Mouse (Mus musculus): ENCODE results near the gene Slc51b.

Slc51b gene

DNA sequence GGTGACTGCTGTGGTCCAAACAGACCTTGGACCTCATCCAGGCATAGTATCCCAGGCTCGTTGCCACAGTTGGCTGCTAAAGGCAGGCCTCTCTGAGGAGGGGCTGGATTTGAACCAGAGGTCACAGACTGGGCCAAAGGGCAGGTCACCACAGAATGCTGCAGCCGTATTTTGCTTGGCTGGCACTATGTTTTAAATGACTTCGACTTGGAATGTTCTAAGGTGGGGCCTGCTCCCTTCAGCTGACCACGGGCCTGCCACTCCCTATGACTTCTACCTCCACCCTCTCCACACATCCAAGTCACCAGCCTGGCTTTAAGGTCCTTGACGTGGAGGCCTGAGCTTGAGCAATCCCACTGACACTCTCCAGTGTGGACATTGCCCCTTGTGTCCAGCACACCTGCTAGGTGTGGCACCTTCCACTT lies 13.9 kb downstream of the Slc51b start:
- DNase-seq = peak; percentile 91 to 93

DNA sequence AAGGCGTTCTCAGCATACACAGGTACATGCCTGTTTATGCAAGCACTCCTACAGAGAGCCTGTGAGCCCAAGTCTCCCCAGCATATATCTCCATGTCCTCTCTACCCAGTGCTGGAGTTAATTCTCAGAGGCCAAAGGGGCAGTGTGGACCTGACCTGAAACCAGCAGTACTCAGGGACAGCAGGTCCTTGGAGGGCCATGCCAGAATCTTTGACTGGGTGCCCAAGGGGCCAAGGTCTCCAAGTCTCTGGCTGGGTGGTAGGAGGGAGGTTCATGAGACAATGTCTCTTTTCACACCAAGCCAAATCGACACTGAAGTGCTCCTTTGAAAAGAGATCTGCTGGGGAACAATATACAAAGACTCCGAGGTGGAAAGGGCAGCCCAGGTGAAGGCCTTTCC lies 14.9 kb downstream of the Slc51b start:
- DNase-seq = peak; percentile 76 to 79

- DNase-seq = no peak
Observed at GRCm38 (mm10) chr9:65407327-65407726, 15.4 kb downstream of the Slc51b start.

- no peak for DNase-seq
Observed at GRCm38 (mm10) chr9:65405184-65405449, 17.6 kb downstream of the Slc51b start.

DNA sequence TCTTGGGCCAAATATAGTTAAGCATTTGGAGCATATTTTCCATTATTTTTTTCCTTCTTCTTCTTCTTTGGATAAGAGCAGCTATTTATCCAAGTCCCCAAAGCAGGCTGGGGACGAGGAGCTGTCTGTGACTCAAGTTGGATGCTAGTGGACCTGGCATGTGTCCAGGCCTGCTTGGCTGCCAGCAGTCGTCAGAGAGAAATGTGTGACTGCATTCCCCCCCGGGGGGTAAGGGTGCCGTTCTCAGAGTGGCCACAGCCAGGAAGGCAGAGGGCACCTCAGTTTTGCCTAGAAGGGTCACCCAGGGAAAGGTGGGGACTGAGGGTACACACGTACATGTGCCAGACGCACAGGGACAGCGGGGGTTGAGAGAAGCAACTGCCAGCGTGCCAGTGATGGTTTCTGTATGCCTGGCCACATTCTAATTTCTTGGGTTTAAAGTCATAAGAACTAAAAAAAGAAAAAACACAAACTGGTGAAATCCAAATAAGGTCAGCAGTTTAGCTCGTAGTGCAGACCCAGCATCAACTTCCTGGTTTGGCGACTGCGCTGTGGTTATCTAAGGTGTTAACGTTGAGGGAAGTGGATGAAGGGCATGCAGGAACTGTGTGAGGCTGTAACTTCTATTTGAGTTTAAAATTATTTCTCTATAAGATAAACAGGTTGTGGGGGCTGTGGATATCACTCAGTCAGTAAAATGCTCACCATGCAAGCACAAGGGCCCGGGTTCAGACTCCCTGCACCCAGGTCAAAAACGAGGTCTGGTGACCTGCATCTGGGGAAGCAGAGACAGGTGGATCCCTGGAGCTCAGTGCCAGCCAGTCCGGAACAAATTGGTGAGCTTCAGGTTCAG lies 18.2 kb downstream of the Slc51b start:
- peak; percentile 86 to 89 for DNase-seq

DNA sequence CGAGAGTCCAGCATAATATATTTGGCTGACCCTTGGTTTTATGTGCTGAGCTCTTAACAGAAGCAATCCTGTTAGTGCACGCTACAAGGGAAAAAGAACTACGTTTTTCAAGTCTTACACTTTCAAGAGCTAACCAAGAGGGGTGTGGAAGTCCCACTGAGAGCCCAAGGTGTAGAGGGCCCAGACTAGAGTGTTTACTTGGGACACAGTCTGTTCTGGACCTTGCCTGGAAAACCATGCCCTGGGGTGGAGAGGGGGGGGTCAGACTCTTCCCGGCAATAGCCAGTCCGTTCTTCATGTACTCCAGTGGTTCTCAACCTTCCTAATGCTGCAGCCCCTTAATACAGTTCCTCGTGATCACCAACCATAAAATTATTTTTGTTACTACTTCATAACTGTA lies 22.8 kb downstream of the Slc51b start:
- peak in 1 of 2 experiments; percentile 44 for DNase-seq

DNA sequence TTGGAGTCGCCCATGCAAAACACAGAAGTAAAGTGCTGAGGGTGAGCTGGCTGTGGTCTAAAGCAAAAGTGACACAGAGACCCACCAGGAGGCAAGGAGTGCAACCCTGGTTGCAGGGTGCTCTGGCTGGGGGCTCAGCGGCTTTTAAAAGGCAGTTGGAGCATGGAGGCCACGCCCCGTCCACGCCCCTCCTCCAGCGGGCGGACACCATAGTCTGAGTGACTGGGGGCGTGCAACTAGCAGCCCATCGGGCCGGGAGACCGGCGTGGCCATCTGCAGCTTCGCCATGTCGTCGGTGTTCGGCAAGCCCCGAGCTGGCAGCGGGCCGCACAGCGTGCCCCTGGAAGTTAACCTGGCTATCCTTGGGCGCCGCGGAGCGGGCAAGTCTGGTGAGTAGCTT lies 24.5 kb downstream of the Slc51b start, which contains the start of gene Rasl12:
Rasl12 (plus strand) TSS at position 228 of the 400 bp plus-strand sequence.
- DNase-seq = peak; percentile 67 to 85

DNA sequence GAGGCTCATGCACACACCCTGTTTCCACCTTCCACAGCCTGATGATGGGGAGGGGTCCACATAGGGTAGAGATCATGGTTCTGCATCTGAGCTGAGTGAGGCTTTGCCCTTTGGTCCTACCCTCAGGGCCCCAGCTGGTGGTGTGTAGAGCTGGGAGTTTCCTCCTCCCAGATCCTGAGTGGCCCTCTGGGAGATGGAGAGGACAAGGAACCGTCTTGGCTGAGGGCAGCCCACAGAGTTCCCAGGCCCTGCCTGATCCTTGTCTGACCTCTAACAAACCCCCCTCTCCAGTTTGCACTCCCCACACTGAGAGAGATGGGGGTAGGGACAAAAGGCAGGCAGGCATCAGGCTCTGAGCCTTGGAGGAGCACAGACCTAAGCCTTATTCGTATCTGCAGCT lies 28.4 kb downstream of the Slc51b start:
- no peak for DNase-seq

DNA sequence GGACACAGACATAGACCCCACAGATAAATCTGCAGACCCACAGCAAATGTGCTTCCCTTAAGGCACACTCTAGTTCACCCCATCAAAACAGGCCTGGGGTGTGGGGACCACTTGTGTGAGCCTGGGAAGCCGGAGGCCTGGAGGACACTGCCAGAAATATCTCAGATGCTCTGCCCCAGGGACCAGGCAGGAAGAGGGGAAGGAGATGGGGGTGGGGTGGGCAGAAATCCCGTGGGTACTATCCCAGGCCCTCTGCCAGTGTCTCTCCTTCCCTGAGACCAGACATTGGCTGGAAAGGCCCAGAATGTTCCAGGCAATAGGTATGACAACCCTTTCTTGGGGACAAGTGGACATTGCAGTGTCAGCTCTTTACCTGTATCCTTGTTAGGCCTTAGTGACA lies 29.1 kb downstream of the Slc51b start:
- DNase-seq = no peak

DNA sequence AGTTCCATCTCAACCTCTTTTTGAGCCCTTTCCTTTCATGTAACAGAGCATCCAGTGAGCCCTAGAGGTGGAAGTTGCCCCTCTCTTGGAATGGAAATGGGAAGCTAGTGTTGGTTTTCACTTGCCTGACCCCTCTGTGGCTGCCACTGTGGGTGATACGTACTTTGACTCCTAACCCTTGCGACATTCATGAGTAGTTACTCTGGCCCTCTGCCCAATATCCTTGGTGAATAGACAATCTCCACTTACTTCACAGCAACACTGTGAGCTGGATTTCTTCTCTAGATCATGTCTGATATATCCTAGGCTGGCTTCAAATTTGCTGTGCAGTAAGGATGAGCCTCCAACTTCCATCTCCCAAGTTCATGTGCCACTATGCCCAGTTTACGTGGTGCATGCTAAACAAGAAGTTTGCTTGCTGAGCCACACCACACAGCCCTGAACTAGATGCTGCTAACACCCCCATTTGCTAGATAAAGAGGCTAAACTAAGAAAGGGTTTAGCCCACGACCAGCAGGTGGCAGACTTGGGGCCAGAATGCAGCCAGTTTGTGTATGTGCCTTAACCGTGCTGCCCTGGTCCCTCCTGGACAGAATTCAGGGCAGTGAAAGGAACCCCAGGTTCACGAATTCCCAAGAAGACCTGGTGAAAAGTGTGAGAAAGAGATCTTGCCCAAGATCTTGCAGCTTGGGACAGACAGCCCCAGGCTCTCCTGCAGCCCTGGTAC lies 30.0 kb downstream of the Slc51b start:
- peak; percentile 75 to 90 for DNase-seq

GRCm38 (mm10) chr9:65391613-65391964 lies 31.2 kb downstream of the Slc51b start, which contains the start of gene Kbtbd13:
Kbtbd13 (minus strand) TSS chr9:65391652.
- no peak for DNase-seq

- DNase-seq = peak in 1 of 2 experiments; percentile 56
Observed at GRCm38 (mm10) chr9:65390752-65391612, 31.8 kb downstream of the Slc51b start.

- peak in 1 of 2 experiments; percentile 50 for DNase-seq
Observed at GRCm38 (mm10) chr9:65386373-65387140, 36.2 kb downstream of the Slc51b start.

- peak in 1 of 2 experiments; percentile 45 for DNase-seq
Observed at GRCm38 (mm10) chr9:65384276-65384675, 38.5 kb downstream of the Slc51b start.

DNA sequence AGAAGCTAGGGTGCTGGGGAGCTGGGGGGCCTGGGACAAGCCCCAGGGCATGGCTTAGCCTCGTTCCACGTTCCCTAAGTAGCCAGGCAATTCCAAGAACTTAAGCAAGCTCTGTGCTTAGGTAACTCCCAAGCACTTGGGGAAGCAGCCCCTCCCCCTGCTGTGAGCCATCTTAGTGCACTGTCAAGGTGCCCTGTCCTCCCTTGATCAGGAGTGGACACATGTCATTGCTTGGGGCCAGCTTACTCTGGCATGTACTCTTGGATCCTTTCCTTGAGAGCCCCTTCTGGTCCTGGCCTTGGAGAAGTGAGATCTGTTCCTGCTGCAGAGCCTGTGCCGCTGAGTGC lies 40.0 kb downstream of the Slc51b start:
- no peak for DNase-seq

- DNase-seq = no peak
Observed at GRCm38 (mm10) chr9:65382031-65382750, 40.6 kb downstream of the Slc51b start.

DNA sequence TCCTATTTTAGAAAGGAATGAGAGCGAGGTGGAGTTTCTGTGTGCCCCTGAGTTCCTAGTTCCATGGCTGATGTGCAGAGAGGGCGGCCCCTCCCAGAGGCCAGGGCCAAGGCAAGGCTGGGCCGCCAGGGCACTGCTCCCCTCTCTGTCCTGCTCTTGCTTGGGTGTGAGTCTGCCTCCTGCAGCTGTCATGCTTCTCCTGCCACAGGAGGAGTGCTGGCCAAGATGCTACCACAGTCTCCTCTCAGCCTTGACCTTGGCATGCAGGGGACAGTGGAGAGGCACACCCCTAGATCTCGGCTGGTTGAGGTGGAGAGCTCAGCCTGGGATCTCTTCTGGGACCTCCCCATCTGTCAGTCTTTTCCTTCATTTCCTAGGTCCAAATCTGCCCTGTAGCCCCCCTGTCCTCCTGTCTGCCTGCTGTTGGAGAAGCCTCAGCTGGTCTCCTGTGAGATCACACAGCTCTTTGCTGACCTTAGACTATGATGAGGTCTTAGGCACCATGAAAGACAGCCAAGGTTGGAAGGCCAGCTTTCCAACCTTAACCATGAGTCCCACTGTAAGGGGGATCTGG lies 41.7 kb downstream of the Slc51b start:
- DNase-seq = no peak

DNA sequence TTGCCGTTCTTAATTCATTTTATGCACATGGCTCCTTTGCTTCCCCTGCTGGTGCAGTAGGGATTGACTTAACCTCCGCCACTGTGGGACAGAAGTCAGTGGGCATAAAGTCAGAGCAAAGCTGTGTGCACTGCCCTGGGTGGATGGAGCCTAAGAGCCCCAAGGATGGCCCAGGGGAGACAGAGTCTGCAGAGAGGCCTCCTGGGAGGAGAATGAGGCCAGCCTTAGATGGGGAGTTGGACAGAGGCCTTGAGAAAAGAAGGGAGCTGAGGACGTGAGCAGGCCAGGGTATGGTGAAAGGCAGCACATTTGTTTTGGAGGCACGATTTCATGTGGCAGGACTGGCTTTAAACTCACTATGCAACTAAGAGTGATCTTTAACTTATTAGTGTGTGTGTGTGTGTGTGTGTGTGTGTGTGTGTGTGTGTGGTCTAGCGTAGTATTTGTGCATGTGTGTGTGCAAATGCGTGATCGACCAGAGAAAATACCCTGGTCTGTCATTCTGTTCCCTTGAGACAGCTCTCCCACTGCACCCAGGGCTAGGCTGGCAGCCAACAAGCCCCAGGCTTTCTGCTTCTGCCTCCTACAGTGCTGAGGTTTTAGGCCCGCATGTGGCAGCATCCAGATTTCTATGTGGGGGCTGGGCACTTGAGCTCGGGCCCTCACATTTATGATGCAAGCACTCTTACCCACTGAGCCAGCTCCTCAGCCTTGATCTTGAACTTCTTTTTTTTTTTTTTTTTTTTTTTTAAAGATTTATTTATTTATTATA lies 47.4 kb downstream of the Slc51b start:
- DNase-seq = peak; percentile 18

GRCm38 (mm10) chr9:65374468-65375162 lies 48.1 kb downstream of the Slc51b start:
- no peak for DNase-seq

- DNase-seq = peak; percentile 59 to 82
Observed at GRCm38 (mm10) chr9:65372449-65372848, 50.3 kb downstream of the Slc51b start.
